Comparison of ENCODE assay signal across 15 mouse cellular contexts in genomic region chr11:99063406-99064131, GRCm38 (mm10). TPM values are rescaled to one million over a fixed set of nuclear protein-coding genes. Genes with fewer than 3 reads are reported as not detected.
A peak's percentile ranks its signal among the peaks of the same experiment; 100 is the strongest.
DNase-seq lines count a peak whose midpoint lies in the region; ATAC-seq and TF ChIP-seq lines count a peak whose summit lies in the region.
"Had no signal": no experiment of that assay in that cellular context is flagged by ENCODE, and none has a peak within 500 bp of the region (broad histone marks: within the 10 kb centered on the region; RNA-seq: fewer than 3 reads in every experiment).

No protein-coding gene starts in this region.

- WGBS in midbrain, embryonic 11.5 days: 39% methylated on average over 8 of the region's 8 CpGs
- 38% methylated on average over 8 of the region's 8 CpGs for WGBS in midbrain, postnatal 0 days
- 32% methylated on average over 8 of the region's 8 CpGs for WGBS in embryonic facial prominence, embryonic 13.5 days
- whole genome bisulfite sequencing in limb, embryonic 12.5 days: 23% methylated on average over 8 of the region's 8 CpGs

- peak overlapping the region; percentile 18; the same call in 1 of the 2 replicates for H3K9ac ChIP-seq in midbrain, embryonic 11.5 days (ENCODE audit: low read length)
- no peak overlapping the region for H3K9ac ChIP-seq in midbrain, postnatal 0 days (replicated peaks; ENCODE audit: low read length, poor library complexity, severe bottlenecking)
- H3K9ac ChIP-seq in embryonic facial prominence, embryonic 13.5 days: no peak overlapping the region
- no peak overlapping the region for H3K9ac ChIP-seq in limb, embryonic 12.5 days (replicated peaks)
- H3K9ac ChIP-seq: lung, embryonic 14.5 days had no signal

- H3K4me1 ChIP-seq in midbrain, embryonic 11.5 days (ENCODE audit: control insufficient read depth, insufficient read depth, low read length): no peaks in the 10 kb centered on the region
- H3K4me1 ChIP-seq in midbrain, postnatal 0 days (ENCODE audit: insufficient read depth, low read length): no peaks in the 10 kb centered on the region
- peaks cover 41% of the 10 kb centered on the region for H3K4me1 ChIP-seq in embryonic facial prominence, embryonic 13.5 days
- peaks cover 36% of the 10 kb centered on the region for H3K4me1 ChIP-seq in limb, embryonic 12.5 days (replicated peaks)

- H3K4me2 ChIP-seq in midbrain, embryonic 11.5 days: no peak overlapping the region
- no peak overlapping the region for H3K4me2 ChIP-seq in midbrain, postnatal 0 days (ENCODE audit: low read depth, low read length, poor library complexity, severe bottlenecking)
- H3K4me2 ChIP-seq in embryonic facial prominence, embryonic 13.5 days: no peak overlapping the region
- no peak overlapping the region for H3K4me2 ChIP-seq in limb, embryonic 12.5 days
- H3K4me2 ChIP-seq: lung, embryonic 14.5 days had no signal

- no peaks in the 10 kb centered on the region for H3K27me3 ChIP-seq in midbrain, embryonic 11.5 days (ENCODE audit: control insufficient read depth, insufficient read depth, low read length)
- no peaks in the 10 kb centered on the region for H3K27me3 ChIP-seq in midbrain, postnatal 0 days (ENCODE audit: insufficient read depth, low read length)
- no peaks in the 10 kb centered on the region for H3K27me3 ChIP-seq in embryonic facial prominence, embryonic 13.5 days
- no peaks in the 10 kb centered on the region for H3K27me3 ChIP-seq in limb, embryonic 12.5 days
- H3K27me3 ChIP-seq: Patski had no signal

- H3K36me3 ChIP-seq in midbrain, embryonic 11.5 days (ENCODE audit: control insufficient read depth, insufficient read depth, low read length): no peaks in the 10 kb centered on the region
- no peaks in the 10 kb centered on the region for H3K36me3 ChIP-seq in midbrain, postnatal 0 days (ENCODE audit: insufficient read depth, low read length)
- no peaks in the 10 kb centered on the region for H3K36me3 ChIP-seq in embryonic facial prominence, embryonic 13.5 days
- no peaks in the 10 kb centered on the region for H3K36me3 ChIP-seq in limb, embryonic 12.5 days

- H3K27ac ChIP-seq in midbrain, embryonic 11.5 days (ENCODE audit: low read depth, low read length): no peak overlapping the region
- H3K27ac ChIP-seq in midbrain, postnatal 0 days (ENCODE audit: low read depth, low read length): no peak overlapping the region
- H3K27ac ChIP-seq in embryonic facial prominence, embryonic 13.5 days: 0 out of 2 replicates have a peak overlapping the region, but pooled peaks have one; percentile 12
- peak overlapping the region; percentile 54 for H3K27ac ChIP-seq in limb, embryonic 12.5 days
- H3K27ac ChIP-seq: kidney, postnatal 0 days had no signal

- no peak for TF ChIP-seq CTCF in midbrain, postnatal 0 days (IDR thresholded peaks at IDR 0.05)

- no peak for ATAC-seq in midbrain, embryonic 11.5 days (ENCODE audit: low FRiP score)
- no peak for ATAC-seq in midbrain, postnatal 0 days (ENCODE audit: low FRiP score)
- no peak for ATAC-seq in embryonic facial prominence, embryonic 13.5 days (ENCODE audit: insufficient number of reproducible peaks, insufficient read depth, low FRiP score, low TSS enrichment, low read depth)
- no peak for ATAC-seq in limb, embryonic 12.5 days (ENCODE audit: insufficient number of reproducible peaks, insufficient read depth, low FRiP score, low TSS enrichment, low read depth)
- ATAC-seq: Patski had no signal

- no peak for DNase-seq in midbrain, embryonic 11.5 days (ENCODE audit: low spot score, missing footprints)
- no peak for DNase-seq in midbrain, postnatal 0 days (ENCODE audit: low spot score)
- peak; percentile 45 for DNase-seq in naive thymus-derived CD4-positive, alpha-beta T cell, adult 2 months (ENCODE audit: low read depth)
- DNase-seq in lung, postnatal 36 days: no peak
- DNase-seq in cerebellum, postnatal 10 days: no peak
- DNase-seq: cerebellum, postnatal 25 days; gastrocnemius, postnatal 14 days; heart, postnatal 36 days; lung, embryonic 14.5 days; right cerebral cortex, adult 18-20 months; spleen, adult 18-20 months had no signal

- no peaks in the 10 kb centered on the region for H3K9me3 ChIP-seq in midbrain, embryonic 11.5 days (ENCODE audit: control insufficient read depth, low read length)
- no peaks in the 10 kb centered on the region for H3K9me3 ChIP-seq in midbrain, postnatal 0 days (ENCODE audit: low read length)
- peaks cover 6% of the 10 kb centered on the region; the same call in 1 of the 2 replicates for H3K9me3 ChIP-seq in embryonic facial prominence, embryonic 13.5 days
- H3K9me3 ChIP-seq in limb, embryonic 12.5 days: peaks cover 6% of the 10 kb centered on the region; the same call in 1 of the 2 replicates

- H3K4me3 ChIP-seq in midbrain, embryonic 11.5 days (ENCODE audit: low read depth, low read length): no peak overlapping the region
- H3K4me3 ChIP-seq in midbrain, postnatal 0 days (ENCODE audit: low read depth, low read length): no peak overlapping the region
- no peak overlapping the region for H3K4me3 ChIP-seq in embryonic facial prominence, embryonic 13.5 days
- H3K4me3 ChIP-seq in limb, embryonic 12.5 days (replicated peaks): no peak overlapping the region

RNA-seq across cellular contexts. Expression of gene Igfbp4, which starts 22.5 kb away (rescaled TPM):
- 207 and 209 TPM in 2 replicates for polyA plus RNA-seq in midbrain, embryonic 11.5 days (2014; fragmentation: Nextera tagmentation; extraction: Ambion mirVana)
- 78.8 and 96.7 TPM in 2 replicates for total RNA-seq in midbrain, postnatal 0 days (2014; rRNA removed)
- polyA plus RNA-seq in midbrain, postnatal 0 days (2015; fragmentation: Nextera tagmentation; extraction: Ambion mirVana): 92.4 and 104 TPM in 2 replicates
- 1,128 and 1,158 TPM in 2 replicates for polyA plus RNA-seq in embryonic facial prominence, embryonic 13.5 days (2015; fragmentation: Nextera tagmentation; extraction: Ambion mirVana)
- polyA plus RNA-seq in limb, embryonic 12.5 days (2016; fragmentation: Nextera tagmentation; extraction: Ambion mirVana): 1,037 and 1,115 TPM in 2 replicates

RNA-seq across cellular contexts. Expression of gene Tns4, which starts 25.5 kb away (rescaled TPM):
- polyA plus RNA-seq in midbrain, embryonic 11.5 days (2014; fragmentation: Nextera tagmentation; extraction: Ambion mirVana): 0.23 and 0.67 TPM in 2 replicates
- total RNA-seq in midbrain, postnatal 0 days (2014; rRNA removed): 0.38 TPM in 2 replicates
- polyA plus RNA-seq in midbrain, postnatal 0 days (2015; fragmentation: Nextera tagmentation; extraction: Ambion mirVana): 0.17 and 0.26 TPM in 2 replicates
- 0.53 and 0.73 TPM in 2 replicates for polyA plus RNA-seq in embryonic facial prominence, embryonic 13.5 days (2015; fragmentation: Nextera tagmentation; extraction: Ambion mirVana)
- 0.65 and 0.73 TPM in 2 replicates for polyA plus RNA-seq in limb, embryonic 12.5 days (2016; fragmentation: Nextera tagmentation; extraction: Ambion mirVana)
- polyA plus RNA-seq: Patski had no signal

RNA-seq across cellular contexts. Expression of gene Top2a, which starts 39.6 kb away (rescaled TPM):
- polyA plus RNA-seq in midbrain, embryonic 11.5 days (2014; fragmentation: Nextera tagmentation; extraction: Ambion mirVana): 431 and 436 TPM in 2 replicates
- total RNA-seq in midbrain, postnatal 0 days (2014; rRNA removed): 13.9 and 21.1 TPM in 2 replicates
- polyA plus RNA-seq in midbrain, postnatal 0 days (2015; fragmentation: Nextera tagmentation; extraction: Ambion mirVana): 7.4 and 10.0 TPM in 2 replicates
- 272 and 279 TPM in 2 replicates for polyA plus RNA-seq in embryonic facial prominence, embryonic 13.5 days (2015; fragmentation: Nextera tagmentation; extraction: Ambion mirVana)
- 347 and 362 TPM in 2 replicates for polyA plus RNA-seq in limb, embryonic 12.5 days (2016; fragmentation: Nextera tagmentation; extraction: Ambion mirVana)

Comparison
In these comparisons a context has a peak if more than half of its experiments do, and no peak if none do; other contexts are left out.
1. RNA of gene Top2a, which starts 39.6 kb away (polyA plus RNA-seq): 431 to 436 TPM in midbrain, embryonic 11.5 days, 347 to 362 TPM in limb, embryonic 12.5 days and 272 to 279 TPM in embryonic facial prominence, embryonic 13.5 days; 7.4 to 10.0 TPM in midbrain, postnatal 0 days; every median in the first group is over 10 times any median in the second.
2. H3K27ac ChIP-seq: peak in embryonic facial prominence, embryonic 13.5 days (single experiment) and limb, embryonic 12.5 days (single experiment); none in midbrain, embryonic 11.5 days (single experiment) and midbrain, postnatal 0 days (single experiment).